Mouse (Mus musculus): ENCODE data around the gene Slc15a5.

DNA sequence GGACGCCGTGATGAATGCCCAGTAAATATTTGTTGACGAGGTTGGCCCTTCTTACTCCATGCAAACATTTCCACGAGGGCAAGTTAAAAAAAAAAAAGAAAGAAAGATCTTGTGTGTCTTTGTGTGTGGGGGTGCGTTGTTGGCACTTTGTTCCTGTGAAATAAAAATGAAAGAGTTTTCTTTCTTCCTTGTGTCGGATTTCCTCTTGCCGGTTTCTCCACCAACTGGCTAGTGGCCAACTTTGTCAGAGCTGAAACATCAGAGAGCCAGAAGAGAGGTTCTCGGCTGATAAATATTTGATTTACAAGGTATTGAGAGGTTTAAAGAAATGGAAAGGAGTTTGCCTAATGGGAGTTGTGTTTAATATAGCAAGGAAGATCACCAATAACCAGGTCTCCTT is 144.4 kb downstream of the Slc15a5 start:
- TF ChIP-seq POLR2A (IDR thresholded peaks at IDR 0.05; ENCODE audit: insufficient read depth, low read length) (no peak), CTCF (IDR thresholded peaks at IDR 0.05; ENCODE audit: low read depth, low read length) (no peak)
